Mouse (Mus musculus): Measurements from ENCODE around the gene Bpifa3. TPM values are rescaled to one million over a fixed set of nuclear protein-coding genes. Genes with fewer than 3 reads are reported as not detected.
"Not testable (repeated sequence)": the region's sequence is repeated elsewhere in the genome, so short reads cannot be mapped to it uniquely, and the experiment has no call there.

The Bpifa3 gene
- not detected in 2 replicates for polyA plus RNA-seq (2016; fragmentation: Nextera tagmentation; extraction: Ambion mirVana)

DNA sequence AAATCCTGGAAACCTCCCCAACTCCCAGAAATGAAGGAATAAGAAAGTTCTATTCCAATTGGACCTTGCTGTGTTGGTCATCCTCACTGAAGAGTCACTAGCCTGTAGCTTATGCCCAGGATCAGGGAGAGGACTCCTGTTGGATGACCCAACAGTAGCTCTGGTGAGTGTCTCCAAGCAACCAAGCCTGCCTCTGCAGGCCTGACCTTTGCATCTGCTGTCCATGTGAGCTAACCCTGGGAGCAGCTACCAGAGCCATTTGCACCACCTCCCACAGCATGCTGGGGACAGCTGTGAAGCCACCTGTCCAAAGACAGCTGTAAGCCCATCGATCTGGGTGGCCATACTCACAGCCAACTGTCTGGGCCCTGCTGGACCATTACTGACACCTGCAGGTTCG, at the start of gene Bpifa3:
Gene Bpifa3 (plus strand): TSS at position 217 of the 400 bp plus-strand sequence.
- no peak within 1 kb of the TSS for H3K27ac ChIP-seq
- WGBS: 70% methylated on average over 2 of the region's 2 CpGs
- H3K9me3 ChIP-seq: no peaks in the 10 kb centered on the region
- no peaks in the 10 kb centered on the region for H3K36me3 ChIP-seq
- no peak for ATAC-seq (ENCODE audit: low FRiP score, low read depth)
- H3K4me3 ChIP-seq: no peak within 1 kb of the TSS
- no peak within 1 kb of the TSS for H3K4me2 ChIP-seq (replicated peaks)
- no peaks in the 10 kb centered on the region for H3K4me1 ChIP-seq
- no peaks in the 10 kb centered on the region for H3K27me3 ChIP-seq (replicated peaks)
- H3K9ac ChIP-seq: no peak within 1 kb of the TSS

DNA sequence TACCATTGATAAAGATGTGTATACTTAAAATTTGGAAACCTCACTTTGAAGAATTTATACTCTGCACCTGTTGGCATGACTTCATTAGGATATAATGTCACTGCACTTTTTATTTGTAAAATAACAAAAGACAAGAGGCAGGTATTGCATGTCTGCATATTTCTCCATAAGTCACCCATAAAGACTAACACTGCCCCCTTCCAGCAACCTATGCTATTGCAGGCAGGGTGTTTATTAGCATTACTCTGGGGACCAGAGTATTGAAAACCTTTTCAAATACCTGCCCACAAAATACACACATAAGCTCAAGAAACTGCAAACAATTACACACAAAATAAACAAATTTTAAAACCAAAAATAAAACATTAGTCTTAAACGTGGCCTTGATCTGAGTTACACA, 32.4 kb upstream of the Bpifa3 start:
- Histone ChIP-seq H3K4me1 (no peaks in the 10 kb centered on the region), H3K4me3 (no peak overlapping the region), H3K9ac (no peak overlapping the region), H3K27me3 (replicated peaks) (no peaks in the 10 kb centered on the region), H3K4me2 (replicated peaks) (no peak overlapping the region), H3K36me3 (no peaks in the 10 kb centered on the region), H3K9me3 (no peaks in the 10 kb centered on the region), H3K27ac (no peak overlapping the region)
- WGBS: 46% methylated on average over 1 of the region's 1 CpGs
- ATAC-seq (ENCODE audit: low FRiP score, low read depth): no peak

DNA sequence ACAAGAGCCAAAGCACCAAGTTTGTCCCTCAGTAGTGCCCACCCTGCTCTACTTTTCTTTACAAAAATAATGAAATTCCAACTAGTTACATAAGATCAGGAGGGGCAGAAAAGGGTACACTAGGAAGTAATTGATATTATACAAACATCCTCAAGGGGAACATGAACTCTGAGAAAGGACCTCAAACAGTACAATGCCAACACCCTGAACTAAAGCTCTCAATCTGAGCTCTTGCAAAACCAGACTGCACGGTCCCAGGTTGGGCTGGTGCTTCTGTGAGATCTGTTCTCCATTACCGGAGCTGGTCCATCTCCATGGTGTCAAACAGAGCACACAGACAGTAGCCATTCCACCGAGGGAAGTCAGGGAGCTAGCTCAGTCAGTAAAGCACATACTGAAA, 12.8 kb upstream of the Bpifa3 start:
- Histone ChIP-seq H3K9ac (no peak overlapping the region), H3K9me3 (no peaks in the 10 kb centered on the region), H3K4me2 (replicated peaks) (no peak overlapping the region), H3K4me1 (no peaks in the 10 kb centered on the region), H3K4me3 (no peak overlapping the region), H3K36me3 (no peaks in the 10 kb centered on the region), H3K27ac (no peak overlapping the region), H3K27me3 (replicated peaks) (no peaks in the 10 kb centered on the region)
- WGBS: 89% methylated on average over 3 of the region's 3 CpGs
- no peak for ATAC-seq (ENCODE audit: low FRiP score, low read depth)

DNA sequence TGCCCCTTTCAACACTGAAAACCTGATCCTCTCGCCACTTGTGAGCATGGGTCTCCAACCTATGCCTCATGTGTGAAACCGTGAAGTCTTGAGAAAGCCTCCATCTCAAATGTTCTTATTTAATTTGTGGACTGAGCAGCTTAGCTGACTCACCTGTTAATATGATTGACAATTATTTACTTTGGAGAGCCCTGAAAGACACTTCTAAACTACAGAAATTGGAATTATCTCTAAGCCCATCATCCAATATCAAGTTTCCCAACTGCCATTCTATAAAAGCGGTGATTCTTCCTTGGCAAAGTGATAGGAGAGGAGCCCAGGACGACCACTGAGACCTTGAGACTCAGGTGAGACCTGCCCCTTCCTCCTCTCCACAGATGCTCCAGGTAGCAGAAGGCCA, 12.4 kb downstream of the Bpifa3 start, which contains the start of gene Bpifa1:
Gene Bpifa1 (plus strand): TSS at position 301 of the 400 bp plus-strand sequence.
- H3K4me2 ChIP-seq (replicated peaks): no peak within 1 kb of the TSS
- no peaks in the 10 kb centered on the region for H3K36me3 ChIP-seq
- no peaks in the 10 kb centered on the region for H3K4me1 ChIP-seq
- H3K4me3 ChIP-seq: no peak within 1 kb of the TSS
- H3K9ac ChIP-seq: no peak within 1 kb of the TSS
- H3K27me3 ChIP-seq (replicated peaks): no peaks in the 10 kb centered on the region
- no peak for ATAC-seq (ENCODE audit: low FRiP score, low read depth)
- H3K27ac ChIP-seq: no peak within 1 kb of the TSS
- WGBS: 84% methylated on average over 4 of the region's 4 CpGs
- H3K9me3 ChIP-seq: no peaks in the 10 kb centered on the region

DNA sequence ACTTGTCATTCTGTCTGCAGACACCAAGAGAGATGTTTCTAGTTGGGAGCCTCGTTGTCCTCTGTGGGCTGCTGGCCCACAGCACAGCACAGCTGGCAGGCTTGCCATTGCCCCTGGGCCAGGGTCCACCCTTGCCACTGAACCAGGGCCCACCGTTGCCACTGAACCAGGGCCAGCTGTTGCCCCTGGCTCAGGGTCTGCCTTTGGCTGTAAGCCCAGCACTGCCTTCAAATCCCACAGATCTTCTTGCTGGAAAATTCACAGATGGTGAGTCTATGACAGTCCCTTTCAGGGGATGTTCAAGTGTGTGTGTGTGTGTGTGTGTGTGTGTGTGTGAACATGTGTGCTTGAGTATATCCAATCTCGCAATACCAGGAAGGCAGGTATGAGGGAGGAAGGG, 13.6 kb downstream of the Bpifa3 start:
- no peak overlapping the region for H3K27ac ChIP-seq
- no peaks in the 10 kb centered on the region for H3K36me3 ChIP-seq
- H3K4me3 ChIP-seq: no peak overlapping the region
- no peaks in the 10 kb centered on the region for H3K4me1 ChIP-seq
- no peak overlapping the region for H3K4me2 ChIP-seq (replicated peaks)
- WGBS: 88% methylated on average over 3 of the region's 3 CpGs
- no peak overlapping the region for H3K9ac ChIP-seq
- no peaks in the 10 kb centered on the region for H3K27me3 ChIP-seq (replicated peaks)
- no peaks in the 10 kb centered on the region for H3K9me3 ChIP-seq
- ATAC-seq (ENCODE audit: low FRiP score, low read depth): no peak

DNA sequence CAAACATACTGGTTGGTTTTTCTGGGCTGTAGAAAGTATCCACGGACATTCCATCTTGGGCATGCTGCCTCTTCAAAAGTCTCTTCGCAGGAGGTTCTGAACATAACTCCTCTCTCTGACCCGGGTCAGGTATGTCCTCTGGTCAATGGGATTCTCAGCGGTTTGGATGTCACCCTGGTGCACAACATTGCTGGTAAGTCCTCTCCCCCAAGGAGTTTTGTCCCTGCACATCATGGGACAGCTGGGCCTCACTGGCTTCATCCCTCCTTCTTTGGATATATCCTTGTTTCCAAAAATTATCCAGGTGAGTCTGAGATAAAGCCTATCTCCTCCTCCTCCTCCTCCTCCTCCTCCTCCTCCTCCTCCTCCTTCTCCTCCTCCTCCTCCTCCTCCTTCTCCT, 17.4 kb downstream of the Bpifa3 start:
- Histone ChIP-seq H3K27me3 (replicated peaks) (no peaks in the 10 kb centered on the region), H3K9me3 (no peaks in the 10 kb centered on the region), H3K4me3 (no peak overlapping the region), H3K27ac (no peak overlapping the region), H3K36me3 (no peaks in the 10 kb centered on the region), H3K4me2 (replicated peaks) (no peak overlapping the region), H3K9ac (no peak overlapping the region), H3K4me1 (no peaks in the 10 kb centered on the region)
- 83% methylated on average over 4 of the region's 4 CpGs for WGBS
- no peak for ATAC-seq (ENCODE audit: low FRiP score, low read depth)

DNA sequence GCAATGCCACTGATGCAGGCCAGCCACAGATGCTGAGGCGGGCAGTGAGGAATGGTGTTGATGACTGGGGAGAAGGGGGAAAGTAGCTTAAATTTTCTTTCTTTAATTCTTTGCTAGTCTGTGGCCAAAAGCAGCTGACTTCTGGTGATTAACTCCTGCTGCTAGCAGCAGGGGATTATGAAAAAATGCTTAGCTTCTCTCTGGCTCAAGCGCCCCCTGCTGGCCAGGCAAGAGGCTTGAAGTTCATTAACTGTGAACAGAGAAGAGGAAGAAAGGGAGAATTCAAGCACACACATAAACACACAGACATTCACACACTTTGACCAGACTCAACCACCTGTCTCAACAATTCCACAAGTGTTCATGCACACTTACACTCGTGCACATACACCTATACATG, 28.3 kb downstream of the Bpifa3 start:
- Histone ChIP-seq H3K36me3 (no peaks in the 10 kb centered on the region), H3K9ac (no peak overlapping the region), H3K4me1 (no peaks in the 10 kb centered on the region), H3K4me3 (no peak overlapping the region), H3K27ac (no peak overlapping the region), H3K4me2 (replicated peaks) (no peak overlapping the region), H3K9me3 (no peaks in the 10 kb centered on the region), H3K27me3 (replicated peaks) (no peaks in the 10 kb centered on the region)
- WGBS: 40% methylated on average over 3 of the region's 3 CpGs
- no peak for ATAC-seq (ENCODE audit: low FRiP score, low read depth)

DNA sequence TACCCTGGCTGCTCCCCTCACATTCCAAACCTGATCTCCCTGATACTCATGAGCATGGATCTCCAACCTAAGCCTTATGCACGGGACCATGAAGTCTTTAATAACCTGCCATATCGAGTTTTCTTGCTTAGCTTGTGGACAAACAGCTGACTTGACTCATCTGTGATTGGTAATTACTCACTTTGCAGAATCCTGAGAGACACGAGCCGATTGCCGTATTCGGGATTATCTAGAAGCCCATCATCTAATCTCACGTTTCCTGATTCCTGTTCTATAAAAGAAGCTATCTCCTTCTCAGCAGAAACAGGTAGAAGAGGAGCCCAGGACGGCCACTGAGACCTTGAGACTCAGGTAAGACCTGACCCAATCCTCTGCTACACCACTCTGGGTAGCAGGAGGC, 32.2 kb downstream of the Bpifa3 start, which contains the start of gene Bpifa5:
Gene Bpifa5 (plus strand): TSS at position 301 of the 400 bp plus-strand sequence.
- WGBS: 85% methylated on average over 8 of the region's 8 CpGs
- Histone ChIP-seq H3K27ac (no peak within 1 kb of the TSS), H3K9ac (no peak within 1 kb of the TSS), H3K4me1 (no peaks in the 10 kb centered on the region), H3K9me3 (no peaks in the 10 kb centered on the region), H3K4me2 (replicated peaks) (no peak within 1 kb of the TSS), H3K4me3 (no peak within 1 kb of the TSS), H3K27me3 (replicated peaks) (no peaks in the 10 kb centered on the region), H3K36me3 (no peaks in the 10 kb centered on the region)
- ATAC-seq (ENCODE audit: low FRiP score, low read depth): no peak

DNA sequence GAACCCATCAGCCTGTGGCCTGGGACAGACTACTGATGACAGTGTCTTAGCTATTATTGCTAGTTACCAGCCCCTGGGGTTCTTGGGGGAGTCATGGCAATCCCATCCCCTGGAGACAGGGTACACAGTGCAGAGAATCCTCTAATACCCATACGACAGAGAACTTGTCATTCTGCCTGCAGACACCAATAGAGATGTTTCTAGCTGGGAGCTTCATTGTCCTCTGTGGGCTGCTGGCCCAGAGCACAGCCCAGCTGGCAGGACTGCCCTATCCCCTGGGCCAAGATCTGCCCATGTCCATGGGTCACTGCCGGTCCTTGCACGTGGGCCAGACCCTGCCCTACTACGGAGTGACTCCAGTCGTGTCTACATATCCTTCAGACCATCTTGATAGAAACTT, 33.2 kb downstream of the Bpifa3 start:
- no peak overlapping the region for H3K27ac ChIP-seq
- H3K9ac ChIP-seq: no peak overlapping the region
- H3K4me3 ChIP-seq: no peak overlapping the region
- ATAC-seq (ENCODE audit: low FRiP score, low read depth): no peak
- H3K36me3 ChIP-seq: no peaks in the 10 kb centered on the region
- H3K4me1 ChIP-seq: no peaks in the 10 kb centered on the region
- H3K27me3 ChIP-seq (replicated peaks): no peaks in the 10 kb centered on the region
- WGBS: 89% methylated on average over 5 of the region's 5 CpGs
- H3K9me3 ChIP-seq: no peaks in the 10 kb centered on the region
- H3K4me2 ChIP-seq (replicated peaks): no peak overlapping the region

DNA sequence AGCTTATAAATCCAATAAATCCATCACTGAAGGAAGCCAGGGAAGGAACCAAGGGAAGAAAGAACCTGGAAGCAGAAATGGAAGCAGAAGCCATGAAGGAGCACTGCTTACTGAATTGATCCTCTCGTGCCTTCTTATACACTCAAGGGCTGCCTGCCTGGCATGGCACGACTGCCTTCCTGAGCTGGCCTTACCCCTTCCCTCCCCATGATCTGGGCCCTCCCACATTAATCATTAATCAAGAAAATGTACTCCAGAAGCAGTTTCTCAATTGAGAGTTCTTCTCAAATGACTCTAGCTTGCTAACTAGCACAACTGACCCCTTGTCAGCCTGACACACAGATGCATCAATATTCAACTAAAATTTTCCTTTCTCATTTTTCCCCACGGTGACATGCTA, 39.0 kb downstream of the Bpifa3 start:
- no peak overlapping the region for H3K27ac ChIP-seq
- H3K9ac ChIP-seq: no peak overlapping the region
- no peak overlapping the region for H3K4me3 ChIP-seq
- no peaks in the 10 kb centered on the region for H3K4me1 ChIP-seq
- no peaks in the 10 kb centered on the region for H3K9me3 ChIP-seq
- whole genome bisulfite sequencing: 70% methylated on average over 3 of the region's 3 CpGs
- H3K27me3 ChIP-seq (replicated peaks): no peaks in the 10 kb centered on the region
- no peak for ATAC-seq (ENCODE audit: low FRiP score, low read depth)
- H3K4me2 ChIP-seq (replicated peaks): no peak overlapping the region
- H3K36me3 ChIP-seq: no peaks in the 10 kb centered on the region

DNA sequence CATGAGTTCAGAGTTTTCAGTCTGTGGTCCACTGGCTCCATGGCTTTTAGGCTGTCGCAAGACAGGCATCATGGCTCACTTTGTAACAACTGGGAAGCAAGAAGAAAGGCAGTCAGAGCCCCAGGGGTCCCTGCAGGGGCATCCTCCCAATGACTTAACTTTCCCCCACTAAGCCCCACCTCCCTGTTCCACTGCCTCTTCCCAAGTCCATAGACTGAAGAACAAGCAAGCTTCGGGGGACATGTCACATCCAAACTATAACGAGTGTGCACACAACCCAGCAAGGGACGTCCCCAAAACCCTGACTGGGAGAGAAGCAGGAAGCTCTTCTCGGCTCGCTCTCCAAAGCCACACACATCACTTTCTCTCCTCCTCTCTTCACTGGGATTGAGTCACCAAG, 41.5 kb downstream of the Bpifa3 start:
- WGBS: 77% methylated on average over 6 of the region's 6 CpGs

DNA sequence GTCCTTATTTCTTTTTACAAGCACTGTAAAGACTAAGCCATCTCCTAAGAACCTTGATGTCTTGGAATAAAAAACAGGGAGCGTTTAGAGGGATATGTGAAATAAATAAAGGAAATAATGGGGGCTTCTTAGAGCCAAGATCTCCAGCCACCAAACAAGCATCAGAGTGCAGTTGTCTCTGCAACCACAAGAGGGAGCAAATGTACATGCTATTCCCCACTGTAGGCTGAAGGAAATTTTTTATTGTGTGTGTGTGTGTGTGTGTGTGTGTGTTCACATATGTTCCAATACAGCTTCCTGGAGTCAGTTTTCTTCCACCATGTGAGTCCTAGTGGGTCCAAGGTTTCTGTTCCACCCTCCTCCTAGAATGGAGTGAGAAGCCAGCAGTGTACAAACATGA, 43.2 kb downstream of the Bpifa3 start:
- Histone ChIP-seq H3K4me1 (no peaks in the 10 kb centered on the region), H3K4me2 (replicated peaks) (no peak overlapping the region), H3K27me3 (replicated peaks) (no peaks in the 10 kb centered on the region), H3K4me3 (no peak overlapping the region), H3K9ac (no peak overlapping the region), H3K27ac (no peak overlapping the region), H3K36me3 (no peaks in the 10 kb centered on the region), H3K9me3 (no peaks in the 10 kb centered on the region)
- 52% methylated on average over 1 of the region's 1 CpGs for WGBS
- no peak for ATAC-seq (ENCODE audit: low FRiP score, low read depth)

More for the DNA sequence above, 41.5 kb downstream of the Bpifa3 start:
- H3K9ac ChIP-seq: no peak overlapping the region
- no peaks in the 10 kb centered on the region for H3K36me3 ChIP-seq
- no peaks in the 10 kb centered on the region for H3K27me3 ChIP-seq (replicated peaks)
- no peak overlapping the region for H3K4me2 ChIP-seq (replicated peaks)
- H3K9me3 ChIP-seq: no peaks in the 10 kb centered on the region
- H3K4me3 ChIP-seq: no peak overlapping the region
- no peak overlapping the region for H3K27ac ChIP-seq
- no peaks in the 10 kb centered on the region for H3K4me1 ChIP-seq
- no peak for ATAC-seq (ENCODE audit: low FRiP score, low read depth)

DNA sequence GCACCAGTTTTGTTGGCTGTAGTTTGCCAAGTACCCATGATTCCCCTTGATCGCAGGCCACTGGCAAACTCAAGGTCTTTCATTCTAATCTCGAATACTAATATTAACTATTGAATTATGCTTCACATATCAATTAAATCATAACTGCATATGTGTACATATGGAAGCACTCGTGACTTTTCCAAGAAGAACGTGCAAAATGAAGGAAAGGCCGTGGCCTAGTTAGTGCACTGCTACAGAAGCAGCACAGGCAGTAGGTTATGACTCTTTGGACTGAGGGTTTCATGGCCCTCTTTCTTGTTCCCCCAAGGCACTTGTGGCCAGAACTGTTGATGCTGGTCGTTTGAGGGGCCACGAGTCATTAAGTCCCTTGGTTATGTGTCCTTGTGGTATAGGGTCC, 51.8 kb downstream of the Bpifa3 start:
- not testable (repeated sequence) for ATAC-seq (ENCODE audit: low FRiP score, low read depth); H3K9ac ChIP-seq; H3K4me2 ChIP-seq (replicated peaks); H3K27me3 ChIP-seq (replicated peaks); H3K27ac ChIP-seq; H3K9me3 ChIP-seq; H3K4me1 ChIP-seq; H3K4me3 ChIP-seq; H3K36me3 ChIP-seq
- 82% methylated on average over 7 of the region's 7 CpGs for WGBS
